Mouse (Mus musculus) liver, adult 2 months (tissue): ENCODE results near the gene 4931409K22Rik.

Experiments used
- CTCF ChIP-seq: fragments of 200-500 bp; IDR thresholded peaks from 2 replicates; pipeline ENCODE4 v1.5.1; 2011; ENCODE audit warnings: low read depth, low read length, control low read depth
- POLR2A ChIP-seq: fragments of 200-500 bp; IDR thresholded peaks from 2 replicates; pipeline ENCODE4 v1.6.1; 2011; ENCODE audit warnings: low read length, control low read depth; ENCODE audit not compliant: insufficient read depth; ENCODE audit errors: extremely low read depth

GRCm38 (mm10) chr5:24526889-24527230 is 29.7 kb downstream of the 4931409K22Rik start, which contains the start of gene Gbx1:
- TF ChIP-seq POLR2A (no peak), CTCF (0 out of 2 replicates have a peak, but pooled peaks have one; percentile 3)
